In the genomic region with DNA sequence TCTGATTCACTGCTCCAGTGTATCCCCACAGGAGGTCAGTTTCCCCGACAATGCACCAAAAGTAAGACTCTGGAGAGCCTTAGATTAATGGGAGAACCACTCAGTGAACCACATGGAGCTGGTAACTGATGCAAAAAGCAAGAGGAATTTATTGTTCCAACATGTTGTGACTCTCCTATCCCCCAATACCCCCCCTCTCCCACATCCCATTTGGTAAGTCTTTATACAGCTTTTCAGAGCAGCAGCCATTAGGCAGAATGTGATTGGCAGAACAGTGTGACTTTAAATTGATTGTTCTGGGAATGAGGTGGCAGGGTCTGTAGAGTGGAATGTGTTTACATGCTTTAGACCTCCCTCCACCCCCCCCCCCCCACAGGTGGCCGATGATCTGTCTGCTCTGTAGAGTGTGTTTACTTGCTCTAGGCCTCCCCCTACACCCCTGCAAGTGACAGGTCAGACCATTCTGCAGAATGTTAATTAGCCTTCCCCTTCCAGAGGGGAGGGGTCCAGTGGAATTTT, we compare ENCODE assay signal across 13 mouse cellular contexts.
DNase-seq lines count a peak whose midpoint lies in the region; ATAC-seq and TF ChIP-seq lines count a peak whose summit lies in the region.
"Had no signal": no experiment of that assay in that cellular context is flagged by ENCODE, and none has a peak within 500 bp of the region (broad histone marks: within the 10 kb centered on the region; RNA-seq: fewer than 3 reads in every experiment).

No protein-coding gene starts in this region.

- no peak for DNase-seq in forebrain, embryonic 11.5 days (ENCODE audit: low spot score)
- DNase-seq in forebrain, postnatal 0 days = no peak
- peak; percentile 11 for DNase-seq in neural tube, embryonic 11.5 days (ENCODE audit: low spot score)
- no peak for DNase-seq in neural tube, embryonic 10.5 days (ENCODE audit: extremely low spot score, low spot score)
- no peak for DNase-seq in hindbrain, embryonic 14.5 days (ENCODE audit: low spot score)
- DNase-seq in spleen, postnatal 36 days (ENCODE audit: low spot score in 2 of 2) = no peak
- DNase-seq in ovary, postnatal 10 days (ENCODE audit: low spot score) = no peak
- DNase-seq: adrenal gland, postnatal 36 days; cerebellum, adult 11 months; gastrocnemius, postnatal 36 days; kidney, postnatal 36 days; lung, postnatal 10 days had no signal

- no peak for TF ChIP-seq CTCF in forebrain, postnatal 0 days (IDR thresholded peaks at IDR 0.05; ENCODE audit: low read depth)

- no peak overlapping the region for H3K27ac ChIP-seq in forebrain, embryonic 11.5 days (ENCODE audit: low read depth, low read length)
- no peak overlapping the region for H3K27ac ChIP-seq in forebrain, postnatal 0 days (ENCODE audit: low read depth, low read length)
- no peak overlapping the region for H3K27ac ChIP-seq in neural tube, embryonic 11.5 days (ENCODE audit: low read depth, low read length)
- H3K27ac ChIP-seq in hindbrain, embryonic 14.5 days = no peak overlapping the region
- no peak overlapping the region for H3K27ac ChIP-seq in neural tube, embryonic 15.5 days (replicated peaks)

- no peak overlapping the region for H3K9ac ChIP-seq in forebrain, embryonic 11.5 days (ENCODE audit: low read length)
- H3K9ac ChIP-seq in forebrain, postnatal 0 days = no peak overlapping the region
- H3K9ac ChIP-seq in neural tube, embryonic 11.5 days (ENCODE audit: low read length) = no peak overlapping the region
- no peak overlapping the region for H3K9ac ChIP-seq in hindbrain, embryonic 14.5 days
- no peak overlapping the region for H3K9ac ChIP-seq in neural tube, embryonic 15.5 days (replicated peaks)

- no peak overlapping the region for H3K4me3 ChIP-seq in forebrain, embryonic 11.5 days (ENCODE audit: low read depth, low read length)
- H3K4me3 ChIP-seq in forebrain, postnatal 0 days (ENCODE audit: low read depth, low read length) = no peak overlapping the region
- no peak overlapping the region for H3K4me3 ChIP-seq in neural tube, embryonic 11.5 days (ENCODE audit: low read depth, low read length)
- H3K4me3 ChIP-seq in hindbrain, embryonic 14.5 days (replicated peaks; ENCODE audit: low read length) = no peak overlapping the region
- no peak overlapping the region for H3K4me3 ChIP-seq in neural tube, embryonic 15.5 days (replicated peaks)

- peak; percentile 75 for ATAC-seq in forebrain, embryonic 11.5 days (replicated peaks; ENCODE audit: low FRiP score)
- no peak for ATAC-seq in forebrain, postnatal 0 days
- ATAC-seq in neural tube, embryonic 11.5 days (ENCODE audit: insufficient read depth, low FRiP score, low TSS enrichment) = peak; percentile 61; the same call in 1 of the 2 replicates
- ATAC-seq in hindbrain, embryonic 14.5 days (ENCODE audit: low FRiP score) = 0 out of 2 replicates have a peak, but pooled peaks have one; percentile 43
- 0 out of 2 replicates have a peak, but pooled peaks have one; percentile 38 for ATAC-seq in neural tube, embryonic 15.5 days (ENCODE audit: low FRiP score)

- H3K9me3 ChIP-seq in forebrain, embryonic 11.5 days (ENCODE audit: control insufficient read depth, low read length) = no peaks in the 10 kb centered on the region
- no peaks in the 10 kb centered on the region for H3K9me3 ChIP-seq in forebrain, postnatal 0 days (ENCODE audit: low read length)
- no peaks in the 10 kb centered on the region for H3K9me3 ChIP-seq in neural tube, embryonic 11.5 days (ENCODE audit: control insufficient read depth, low read length)
- no peaks in the 10 kb centered on the region for H3K9me3 ChIP-seq in hindbrain, embryonic 14.5 days (ENCODE audit: control insufficient read depth, low read length)
- no peaks in the 10 kb centered on the region for H3K9me3 ChIP-seq in neural tube, embryonic 15.5 days (replicated peaks)

- H3K27me3 ChIP-seq in forebrain, embryonic 11.5 days (ENCODE audit: control insufficient read depth, insufficient read depth, low read length) = no peaks in the 10 kb centered on the region
- no peaks in the 10 kb centered on the region for H3K27me3 ChIP-seq in forebrain, postnatal 0 days (ENCODE audit: insufficient read depth, low read length)
- no peaks in the 10 kb centered on the region for H3K27me3 ChIP-seq in neural tube, embryonic 11.5 days (ENCODE audit: control insufficient read depth, insufficient read depth, low read length)
- H3K27me3 ChIP-seq in hindbrain, embryonic 14.5 days (ENCODE audit: control insufficient read depth, insufficient read depth, low read length) = no peaks in the 10 kb centered on the region
- no peaks in the 10 kb centered on the region for H3K27me3 ChIP-seq in neural tube, embryonic 15.5 days (replicated peaks)

- H3K36me3 ChIP-seq in forebrain, embryonic 11.5 days (ENCODE audit: control insufficient read depth, insufficient read depth, low read length) = no peaks in the 10 kb centered on the region
- no peaks in the 10 kb centered on the region for H3K36me3 ChIP-seq in forebrain, postnatal 0 days (ENCODE audit: insufficient read depth)
- H3K36me3 ChIP-seq in neural tube, embryonic 11.5 days (ENCODE audit: control insufficient read depth, insufficient read depth, low read length) = no peaks in the 10 kb centered on the region
- H3K36me3 ChIP-seq in hindbrain, embryonic 14.5 days (replicated peaks; ENCODE audit: control insufficient read depth, insufficient read depth) = no peaks in the 10 kb centered on the region
- H3K36me3 ChIP-seq in neural tube, embryonic 15.5 days = no peaks in the 10 kb centered on the region

- no peaks in the 10 kb centered on the region; the same call in 1 of the 2 replicates for H3K4me1 ChIP-seq in forebrain, embryonic 11.5 days (replicated peaks; ENCODE audit: control insufficient read depth, insufficient read depth, low read length)
- H3K4me1 ChIP-seq in forebrain, postnatal 0 days (ENCODE audit: insufficient read depth) = no peaks in the 10 kb centered on the region
- H3K4me1 ChIP-seq in neural tube, embryonic 11.5 days (ENCODE audit: control insufficient read depth, insufficient read depth, low read length) = no peaks in the 10 kb centered on the region
- no peaks in the 10 kb centered on the region for H3K4me1 ChIP-seq in hindbrain, embryonic 14.5 days (replicated peaks; ENCODE audit: control insufficient read depth, insufficient read depth, low read length)
- H3K4me1 ChIP-seq in neural tube, embryonic 15.5 days = no peaks in the 10 kb centered on the region

- WGBS in forebrain, embryonic 11.5 days = 13% methylated on average over 2 of the region's 2 CpGs
- 15% methylated on average over 2 of the region's 2 CpGs for WGBS in forebrain, postnatal 0 days
- WGBS in neural tube, embryonic 11.5 days = 13% methylated on average over 2 of the region's 2 CpGs
- WGBS in hindbrain, embryonic 14.5 days = 18% methylated on average over 2 of the region's 2 CpGs
- 6% methylated on average over 2 of the region's 2 CpGs for WGBS in neural tube, embryonic 15.5 days

- H3K4me2 ChIP-seq in forebrain, embryonic 11.5 days (ENCODE audit: low read depth, low read length, severe bottlenecking) = no peak overlapping the region
- H3K4me2 ChIP-seq in forebrain, postnatal 0 days (ENCODE audit: low read depth) = no peak overlapping the region
- no peak overlapping the region for H3K4me2 ChIP-seq in neural tube, embryonic 11.5 days (ENCODE audit: low read depth)
- H3K4me2 ChIP-seq in hindbrain, embryonic 14.5 days (replicated peaks) = no peak overlapping the region
- no peak overlapping the region for H3K4me2 ChIP-seq in neural tube, embryonic 15.5 days
